Mouse (Mus musculus): ENCODE measurements at regions not wholly inside any gene's neighbourhood (a gene's known extent, or its start where the extent isn't known, plus 50 kb on each side); places are given as distances from the start of the nearest gene placed in this dataset.

DNA sequence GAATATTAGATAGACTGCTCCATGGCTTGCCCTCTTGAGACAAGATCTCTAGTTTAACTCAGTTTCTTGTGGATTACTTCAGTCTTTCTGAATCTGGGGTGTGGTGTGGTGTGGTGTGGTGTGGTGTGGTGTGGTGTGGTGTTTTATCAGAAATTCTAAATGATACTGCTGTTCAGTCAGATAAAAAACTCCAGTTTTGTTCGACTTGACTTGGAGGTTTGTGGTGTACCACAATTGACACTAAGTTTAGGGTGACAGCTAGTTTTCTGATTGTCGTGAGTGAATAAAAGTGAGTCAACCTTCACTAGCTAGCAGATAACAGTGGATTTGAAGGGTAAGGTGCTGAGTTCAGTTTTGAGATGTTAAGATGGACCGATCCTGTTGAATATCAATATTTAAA is 89.5 kb upstream of the Cdkn2b start:
- DNase-seq (ENCODE audit: low read depth, low spot score), result no peak

- DNase-seq (ENCODE audit: low read depth, low spot score), result no peak
These were observed 88.4 kb upstream of the Cdkn2b start for GRCm38 (mm10) chr4:89399277-89399676.

- DNase-seq (ENCODE audit: low read depth, low spot score), result no peak
These were observed 85.2 kb upstream of the Cdkn2b start for GRCm38 (mm10) chr4:89396020-89396419.

DNA sequence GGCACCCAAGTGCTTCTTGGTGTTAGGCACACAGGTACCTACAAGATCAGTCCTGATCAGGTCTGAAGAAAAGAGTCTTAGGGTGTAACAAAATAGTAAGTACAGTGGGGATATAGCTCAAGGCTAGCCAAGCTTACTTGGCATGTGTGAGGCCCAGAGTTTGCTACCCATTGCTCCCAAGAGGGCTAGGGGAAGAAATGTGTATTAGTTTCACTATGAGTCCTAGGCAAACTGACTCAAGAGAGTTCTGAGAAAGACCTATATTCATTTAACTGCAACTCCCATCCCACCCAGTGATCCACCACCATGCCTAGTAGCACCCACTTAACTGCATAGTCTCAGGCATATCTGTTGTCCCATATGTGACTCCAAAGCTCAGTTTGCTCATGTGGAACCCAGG is 84.5 kb upstream of the Cdkn2b start:
- no peak for DNase-seq (ENCODE audit: low read depth, low spot score)

DNA sequence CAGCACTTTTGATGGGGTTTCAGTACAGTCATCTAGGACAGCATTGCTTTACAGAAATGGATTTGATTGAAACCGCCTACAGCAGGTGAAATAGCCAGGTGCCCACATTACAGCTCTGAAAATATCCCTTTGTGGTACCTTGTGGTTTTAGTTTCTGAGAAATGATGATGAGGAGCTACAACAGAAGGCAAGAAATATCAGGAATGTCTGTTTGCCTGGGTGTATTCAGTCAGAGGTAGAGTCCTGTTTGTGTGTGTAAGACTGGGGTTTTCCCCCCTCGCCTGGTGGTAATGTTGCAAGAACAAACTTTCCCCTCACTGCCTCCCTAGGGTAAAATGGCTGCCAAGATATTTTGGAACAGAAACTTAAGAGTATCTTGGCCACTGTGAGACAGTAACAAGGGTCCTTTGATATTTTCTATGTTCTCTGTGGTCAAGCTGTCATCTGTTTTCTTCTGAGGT is 82.4 kb upstream of the Cdkn2b start:
- DNase-seq (ENCODE audit: low read depth, low spot score), result peak; percentile 29

DNA sequence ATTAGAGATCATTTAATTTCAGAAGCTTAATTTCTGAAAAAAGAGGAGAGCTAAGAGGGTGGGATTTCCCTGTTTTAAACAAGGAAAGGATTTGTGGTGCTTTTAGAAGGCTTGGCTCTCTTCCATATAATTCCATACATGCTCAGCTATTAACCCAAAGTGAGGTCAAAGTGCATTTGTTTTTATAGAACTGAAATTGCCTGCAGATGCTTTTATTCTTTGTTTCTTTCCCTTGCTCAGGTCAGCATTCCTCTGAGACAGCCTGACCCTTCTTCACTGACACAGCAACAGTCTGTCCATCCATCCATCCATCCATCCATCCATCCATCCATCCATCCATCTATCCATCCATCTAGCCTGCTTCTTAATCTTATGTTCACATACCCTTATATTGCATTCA is 82.0 kb upstream of the Cdkn2b start:
- DNase-seq (ENCODE audit: low read depth, low spot score), result no peak

GRCm38 (mm10) chr4:89391463-89392308 is 80.8 kb upstream of the Cdkn2b start:
- DNase-seq (ENCODE audit: low read depth, low spot score), result no peak

GRCm38 (mm10) chr4:89383548-89383947 is 72.7 kb upstream of the Cdkn2b start:
- DNase-seq (ENCODE audit: low read depth, low spot score), result no peak

DNA sequence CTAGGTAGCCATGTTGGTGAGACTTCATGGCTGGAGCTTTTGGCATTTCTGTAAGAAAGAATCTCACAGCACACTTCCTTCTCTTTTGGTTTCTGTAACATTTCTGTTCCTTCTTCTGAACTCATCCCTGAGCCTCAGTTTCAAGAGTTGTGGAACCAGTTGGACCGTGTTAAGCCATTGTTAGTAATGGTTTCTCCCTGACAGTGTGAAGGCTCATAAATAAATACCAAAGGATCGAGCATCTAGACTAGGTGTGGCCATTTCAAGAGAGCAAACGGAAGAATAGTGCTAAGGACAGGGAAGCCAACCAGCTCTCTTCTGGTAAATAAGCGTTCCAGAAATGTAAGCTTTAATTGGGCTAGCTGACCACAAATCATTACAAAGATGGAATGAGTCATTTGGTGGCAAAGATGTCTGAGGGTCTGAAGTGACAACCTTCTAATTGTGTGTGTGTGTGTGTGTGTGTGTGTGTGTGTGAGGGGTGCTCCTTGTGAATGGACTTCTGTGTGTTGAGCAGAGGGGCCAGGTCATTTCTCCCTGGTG is 71.7 kb upstream of the Cdkn2b start:
- DNase-seq (ENCODE audit: low read depth, low spot score), result no peak

GRCm38 (mm10) chr4:89381763-89382162 is 70.9 kb upstream of the Cdkn2b start:
- no peak for DNase-seq (ENCODE audit: low read depth, low spot score)

- DNase-seq (ENCODE audit: low read depth, low spot score), result no peak
These were observed 70.2 kb upstream of the Cdkn2b start for GRCm38 (mm10) chr4:89381077-89381476.

- DNase-seq (ENCODE audit: low read depth, low spot score), result no peak
These were observed 69.6 kb upstream of the Cdkn2b start for GRCm38 (mm10) chr4:89380330-89380945.

DNA sequence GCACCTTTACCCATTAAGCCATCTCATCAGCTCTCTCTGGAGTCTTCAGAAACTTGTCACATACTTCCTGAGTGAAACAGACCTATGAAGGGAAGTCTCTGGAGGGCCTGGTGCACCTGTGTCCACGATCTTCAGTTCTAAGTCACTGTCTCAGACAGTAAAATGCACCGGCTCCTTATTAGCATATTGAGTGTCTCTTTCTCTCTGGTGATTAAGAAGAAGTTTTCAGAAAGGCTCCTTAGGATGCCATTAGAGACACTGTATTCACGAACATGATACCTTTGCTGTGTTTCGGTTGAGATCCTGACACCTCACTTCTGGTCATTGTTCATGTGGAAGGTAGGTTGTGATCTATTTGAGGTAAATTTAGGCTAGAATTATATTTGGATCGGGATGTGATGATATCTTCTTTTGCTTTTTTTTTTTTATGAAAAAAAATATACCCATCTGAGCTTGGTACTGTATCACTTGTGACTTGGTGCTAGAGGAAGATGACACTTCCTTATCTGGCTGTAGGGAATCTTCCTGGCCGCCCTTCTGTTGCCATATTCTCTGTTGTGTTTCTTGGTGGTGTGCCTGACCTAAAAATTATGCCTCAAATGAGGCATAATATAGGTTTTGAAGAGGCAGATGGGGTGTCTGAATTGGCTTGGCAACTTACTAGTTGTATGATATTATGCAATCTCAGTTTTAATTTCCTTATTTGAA is 68.9 kb upstream of the Cdkn2b start:
- DNase-seq (ENCODE audit: low read depth, low spot score), result no peak

- DNase-seq (ENCODE audit: low read depth, low spot score), result no peak
These were observed 61.8 kb upstream of the Cdkn2b start for GRCm38 (mm10) chr4:89372631-89373030.

GRCm38 (mm10) chr4:89368850-89369524 is 58.1 kb upstream of the Cdkn2b start:
- DNase-seq (ENCODE audit: low read depth, low spot score), result no peak

GRCm38 (mm10) chr4:89366581-89367141 is 55.8 kb upstream of the Cdkn2b start:
- no peak for DNase-seq (ENCODE audit: low read depth, low spot score)

DNA sequence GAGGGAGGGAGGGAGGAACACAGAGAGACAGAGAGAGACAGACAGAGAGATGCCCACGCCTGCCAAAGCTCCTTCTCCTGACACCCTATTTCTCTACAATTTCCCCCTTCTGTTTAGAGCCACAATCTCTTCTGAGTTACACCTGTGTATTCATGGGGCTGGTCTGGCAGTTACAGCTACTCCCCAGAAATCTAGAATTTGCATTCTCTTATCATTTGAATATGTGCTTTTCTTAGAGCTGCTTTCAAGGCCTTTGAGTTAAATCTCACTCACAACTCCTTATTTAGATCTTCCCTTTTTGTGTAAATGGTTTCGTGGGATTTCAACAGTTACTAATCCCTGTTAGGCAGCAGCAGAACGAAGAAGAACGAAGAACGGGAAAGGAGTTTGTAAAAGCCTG is 55.0 kb upstream of the Cdkn2b start:
- DNase-seq (ENCODE audit: low read depth, low spot score), result no peak

- DNase-seq (ENCODE audit: low read depth, low spot score), result no peak
These were observed 52.4 kb upstream of the Cdkn2b start for GRCm38 (mm10) chr4:89363150-89363683.

GRCm38 (mm10) chr4:89362650-89363049 is 51.8 kb upstream of the Cdkn2b start:
- no peak for DNase-seq (ENCODE audit: low read depth, low spot score)

- no peak for DNase-seq (ENCODE audit: low read depth, low spot score)
These were observed 50.5 kb upstream of the Cdkn2b start for GRCm38 (mm10) chr4:89361316-89361715.
